Mouse (Mus musculus) thymus, adult 2 months (tissue): ENCODE measurements around the gene Slc9a9.

Experiments used
- CTCF ChIP-seq: fragments of 200-500 bp; IDR thresholded peaks from 2 replicates; pipeline ENCODE4 v1.5.1; 2012; ENCODE audit warnings: mild to moderate bottlenecking, control low read depth, low read length, moderate library complexity, borderline replicate concordance; ENCODE audit not compliant: control insufficient read depth, poor library complexity, insufficient read depth; ENCODE audit errors: extremely low read depth
- POLR2A ChIP-seq: fragments of 200-500 bp; IDR thresholded peaks from 2 replicates; pipeline ENCODE4 v1.6.1; 2012; ENCODE audit warnings: mild to moderate bottlenecking, low read length, control low read depth, moderate library complexity; ENCODE audit not compliant: control insufficient read depth, poor library complexity, insufficient read depth; ENCODE audit errors: extremely low read depth

- no peak for TF ChIP-seq CTCF
- TF ChIP-seq POLR2A: no peak
Measured at GRCm38 (mm10) chr9:95113157-95114135, 443.7 kb downstream of the Slc9a9 start.
